Mouse (Mus musculus) cerebellum, postnatal 14 days (tissue): ENCODE data around the gene Fbxl18.
A peak's percentile ranks its signal among the peaks of the same experiment; 100 is the strongest.
"Not testable (repeated sequence)": the region's sequence is repeated elsewhere in the genome, so short reads cannot be mapped to it uniquely, and the experiment has no call there.

Experiments
- DNase-seq, 2 experiments: peaks; one replicate each; pipeline ENCODE4 v3.0.0; 2021; ENCODE audit warnings: mixed read lengths in 2 of 2

Fbxl18 gene

DNA sequence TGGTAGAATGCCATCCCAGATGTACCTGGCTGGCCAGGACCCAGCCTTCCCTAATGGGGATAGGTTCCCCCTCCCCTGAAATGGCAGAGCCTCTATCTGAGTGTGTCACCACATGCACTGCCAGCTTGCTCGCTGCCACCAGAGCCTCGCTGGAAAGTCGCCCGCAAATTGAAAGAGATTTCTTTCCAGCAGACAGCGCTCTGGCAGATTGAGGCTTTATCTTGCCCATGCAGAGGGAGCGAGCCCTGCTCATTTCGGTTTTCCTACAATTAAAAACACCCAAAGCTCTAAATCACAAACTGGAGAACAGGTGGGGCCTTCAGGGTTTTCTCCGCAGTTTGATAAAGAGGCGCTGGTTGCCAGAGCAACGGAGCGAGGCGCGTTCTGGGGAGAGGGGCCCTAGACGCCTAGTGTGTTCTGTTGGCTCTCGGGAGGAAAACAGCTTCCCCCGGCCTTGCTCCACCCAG is 37.4 kb downstream of the Fbxl18 start:
- peak; percentile 88 to 93 for DNase-seq

DNA sequence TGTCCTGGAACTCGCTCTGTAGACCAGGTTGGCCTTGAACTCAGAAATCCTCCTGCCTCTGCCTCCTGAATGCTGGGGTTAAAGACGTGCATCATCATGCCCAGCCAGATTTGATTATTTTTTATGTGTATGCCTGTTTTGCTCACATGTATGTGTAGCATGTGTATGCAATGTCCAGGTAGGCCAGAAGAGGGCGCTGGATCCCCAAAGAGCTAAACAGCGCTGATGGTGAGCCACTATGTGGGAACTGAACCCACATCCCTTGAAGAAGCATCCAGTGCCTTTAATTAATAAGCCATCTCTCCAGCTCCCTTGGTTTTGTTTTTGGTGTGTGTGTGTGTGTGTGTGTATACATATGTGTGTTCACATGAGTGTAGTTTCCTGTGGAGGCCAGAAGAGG is 38.8 kb downstream of the Fbxl18 start:
- DNase-seq = peak in 1 of 2 experiments; percentile 42

DNA sequence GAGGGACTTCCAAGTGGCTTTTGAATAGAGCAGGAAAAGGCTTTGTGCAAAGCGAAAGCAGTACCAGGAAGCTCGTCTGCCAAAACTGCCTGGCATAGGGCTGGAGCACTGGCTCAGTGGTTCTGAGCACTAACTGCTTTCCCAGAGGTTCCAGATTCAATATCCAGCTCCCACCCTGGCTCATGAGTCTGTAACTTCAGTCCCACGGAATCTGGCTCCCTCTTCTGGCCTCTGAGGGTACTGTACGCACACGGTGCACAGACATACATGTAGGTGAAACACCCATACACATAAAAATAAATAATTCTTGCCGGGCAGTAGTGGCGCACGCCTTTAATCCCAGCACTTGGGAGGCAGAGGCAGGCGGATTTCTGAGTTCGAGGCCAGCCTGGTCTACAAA is 40.3 kb downstream of the Fbxl18 start:
- DNase-seq = peak; percentile 71 to 87

DNA sequence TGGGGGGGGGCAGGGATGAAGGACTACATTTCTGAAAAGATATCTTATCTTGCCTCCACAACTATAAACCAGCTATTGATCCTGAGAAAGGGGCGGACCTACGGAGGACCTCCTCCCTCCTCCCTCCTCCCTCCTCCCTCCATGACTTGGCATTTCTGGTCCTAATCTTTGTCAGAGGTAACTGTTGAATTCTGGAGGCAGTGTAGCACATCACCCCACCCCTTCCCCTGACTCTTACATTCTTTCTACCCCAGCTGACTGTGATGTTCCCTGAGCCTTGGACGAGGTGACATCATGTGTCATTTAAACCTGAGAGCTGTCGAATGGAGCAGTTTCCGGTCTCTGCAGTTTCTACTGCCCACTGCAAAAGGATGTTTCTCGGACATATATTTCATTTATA is 41.6 kb downstream of the Fbxl18 start:
- DNase-seq = no peak

DNA sequence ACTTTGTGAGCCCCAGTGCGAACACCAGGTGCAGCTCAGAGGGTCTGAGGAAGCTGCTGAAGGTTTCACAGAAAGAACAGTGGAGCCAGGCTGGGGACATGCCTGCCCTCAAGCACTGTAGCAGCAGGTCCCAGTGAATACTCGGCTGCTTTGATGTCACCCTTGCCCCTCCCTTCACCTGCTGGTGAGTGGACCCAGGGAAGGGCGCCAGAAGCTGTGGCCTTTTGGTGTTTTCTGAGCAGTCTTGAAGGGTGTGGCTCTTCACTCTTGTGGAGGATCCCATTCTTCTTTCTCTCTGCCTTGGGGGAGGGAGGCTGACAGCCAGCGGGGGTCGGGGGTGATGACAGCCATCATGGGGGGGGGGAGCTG is 43.6 kb downstream of the Fbxl18 start:
- DNase-seq = peak in 1 of 2 experiments; percentile 29

DNA sequence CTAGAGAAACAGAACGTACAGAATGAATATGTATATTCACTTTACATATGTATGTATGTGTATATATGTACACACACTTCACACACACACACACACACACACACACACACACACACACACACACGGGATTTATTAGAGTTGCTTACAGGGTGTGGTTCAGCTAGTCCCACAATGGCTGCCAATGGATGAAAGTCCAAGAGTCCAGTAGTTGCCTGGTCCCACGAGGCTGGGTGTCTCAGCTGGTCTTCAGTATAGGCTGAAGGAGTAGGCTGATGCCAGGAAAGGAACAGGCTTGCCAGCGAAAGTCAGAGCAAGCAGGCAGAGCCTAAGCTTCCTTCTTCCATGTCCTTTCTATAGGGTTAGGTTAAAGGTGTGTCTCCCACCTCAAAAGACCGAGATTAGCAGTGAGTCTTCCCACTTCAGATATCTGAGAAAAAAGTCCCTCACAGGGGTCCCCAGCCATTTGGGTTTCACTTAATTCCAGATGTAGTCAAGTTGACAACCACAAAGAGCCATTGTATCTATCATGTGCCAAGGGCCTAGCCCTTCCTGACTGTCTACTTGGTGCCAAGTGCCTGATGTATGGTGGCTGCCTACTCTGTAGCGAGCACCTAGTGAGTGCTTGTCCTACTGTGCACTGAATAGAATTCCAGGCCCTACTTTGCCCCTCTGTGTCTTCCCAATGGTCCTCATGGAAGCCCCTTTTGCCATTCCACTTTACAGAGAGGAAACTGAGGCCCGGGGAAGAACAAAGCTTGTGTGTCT is 44.1 kb downstream of the Fbxl18 start:
- no peak for DNase-seq

DNA sequence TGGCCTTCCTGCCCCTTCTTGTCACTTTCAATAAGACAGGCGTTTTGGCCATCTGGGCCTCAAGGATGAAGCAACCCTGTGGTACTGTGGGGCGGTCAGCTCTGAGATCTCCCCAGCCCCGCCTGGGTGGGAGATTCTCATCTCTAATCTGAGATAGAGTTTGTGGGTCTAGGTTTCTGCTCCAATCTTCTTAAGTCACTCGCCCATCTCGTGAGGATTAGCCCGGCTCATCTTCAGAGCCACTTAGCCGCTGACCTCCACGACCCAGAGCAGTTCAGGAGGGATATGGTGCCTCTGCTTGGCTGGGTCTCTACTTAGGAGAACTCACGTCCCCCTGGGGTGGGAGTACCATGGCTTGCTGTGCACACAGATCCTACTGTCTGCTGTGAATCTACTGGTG is 44.7 kb downstream of the Fbxl18 start:
- DNase-seq = no peak

DNA sequence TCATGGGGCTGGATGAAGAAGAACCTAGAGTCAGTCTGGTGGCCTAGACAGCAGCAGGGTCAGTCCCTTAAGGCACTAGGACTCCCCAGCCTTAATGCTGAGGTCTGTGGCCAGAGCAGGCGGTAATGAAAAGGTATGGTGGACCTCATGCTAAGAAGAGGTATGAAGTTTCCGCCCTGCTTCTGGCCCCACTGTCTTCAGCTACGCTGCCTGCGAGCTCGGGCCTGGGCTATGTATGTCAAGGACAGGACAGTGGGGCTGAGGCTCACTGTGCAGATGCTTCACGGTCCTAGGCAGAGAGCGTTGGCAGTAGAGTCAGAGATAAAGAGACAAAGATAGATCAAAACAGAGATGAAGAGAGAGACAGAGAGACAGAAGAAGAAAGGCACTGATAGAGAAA is 46.3 kb downstream of the Fbxl18 start:
- DNase-seq = no peak

DNA sequence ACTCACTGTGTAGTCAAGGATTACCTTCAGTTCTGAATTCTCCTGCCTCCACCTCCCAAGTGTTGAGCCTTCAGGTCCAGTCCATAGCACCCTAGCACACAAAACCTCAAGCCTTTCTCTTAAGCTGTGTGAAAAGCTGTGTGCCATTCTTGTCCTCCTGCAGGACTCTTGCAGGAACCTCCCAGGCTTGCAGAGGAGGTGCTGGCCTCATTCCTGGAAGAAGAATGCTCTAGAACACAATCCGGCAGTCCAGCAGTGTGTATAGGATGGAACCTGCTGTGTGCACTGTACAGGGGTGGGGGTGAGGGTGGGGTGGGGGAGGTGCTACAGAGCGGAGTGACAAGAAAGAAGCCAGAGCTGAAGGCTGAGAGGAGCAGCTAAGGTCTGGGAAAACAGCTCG is 47.1 kb downstream of the Fbxl18 start:
- DNase-seq = no peak

DNA sequence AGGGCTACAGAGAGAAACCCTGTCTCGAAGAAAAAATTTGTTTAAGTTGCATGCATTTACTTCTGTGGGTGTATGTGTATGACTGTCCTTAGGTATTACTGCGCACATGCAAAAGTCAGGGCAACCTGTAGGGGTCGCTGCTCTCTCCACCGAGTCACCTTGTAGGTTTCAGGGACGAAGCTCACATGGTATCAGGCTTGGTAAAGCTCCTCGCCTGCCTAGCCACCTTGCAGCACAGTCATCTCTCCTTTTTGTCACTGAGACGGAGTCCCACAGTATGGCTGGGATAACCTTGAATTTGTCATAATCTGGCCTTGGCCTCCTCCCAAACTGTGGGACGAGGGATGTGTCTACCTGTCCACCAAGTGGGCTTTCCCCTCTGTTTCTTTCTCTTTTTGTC is 50.8 kb downstream of the Fbxl18 start:
- peak in 1 of 2 experiments; percentile 62 for DNase-seq

DNA sequence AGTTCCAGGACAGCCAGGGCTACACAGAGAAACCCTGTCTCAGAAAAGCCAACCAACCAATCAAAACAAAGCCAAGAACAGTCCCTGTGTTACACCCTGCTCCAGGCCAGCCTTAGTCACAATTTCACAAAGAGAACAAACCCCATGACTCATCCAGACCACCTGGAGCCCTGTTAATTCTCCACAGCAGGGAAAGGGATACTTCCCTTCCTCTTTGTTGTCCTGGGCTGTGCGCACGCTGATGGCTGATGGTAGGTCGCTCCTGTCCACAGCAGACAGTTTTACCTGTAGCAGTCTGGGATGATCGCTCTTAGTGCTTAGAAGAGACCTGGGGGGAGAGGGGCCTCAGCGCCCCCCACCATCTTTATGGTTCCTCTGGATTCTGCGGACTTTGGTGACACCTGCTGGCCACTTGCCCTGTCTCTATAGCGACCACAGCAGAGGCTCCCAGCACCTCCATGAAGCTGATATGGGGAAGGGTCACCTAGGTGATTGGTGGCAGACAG is 53.0 kb downstream of the Fbxl18 start:
- DNase-seq = peak; percentile 53 to 55

DNA sequence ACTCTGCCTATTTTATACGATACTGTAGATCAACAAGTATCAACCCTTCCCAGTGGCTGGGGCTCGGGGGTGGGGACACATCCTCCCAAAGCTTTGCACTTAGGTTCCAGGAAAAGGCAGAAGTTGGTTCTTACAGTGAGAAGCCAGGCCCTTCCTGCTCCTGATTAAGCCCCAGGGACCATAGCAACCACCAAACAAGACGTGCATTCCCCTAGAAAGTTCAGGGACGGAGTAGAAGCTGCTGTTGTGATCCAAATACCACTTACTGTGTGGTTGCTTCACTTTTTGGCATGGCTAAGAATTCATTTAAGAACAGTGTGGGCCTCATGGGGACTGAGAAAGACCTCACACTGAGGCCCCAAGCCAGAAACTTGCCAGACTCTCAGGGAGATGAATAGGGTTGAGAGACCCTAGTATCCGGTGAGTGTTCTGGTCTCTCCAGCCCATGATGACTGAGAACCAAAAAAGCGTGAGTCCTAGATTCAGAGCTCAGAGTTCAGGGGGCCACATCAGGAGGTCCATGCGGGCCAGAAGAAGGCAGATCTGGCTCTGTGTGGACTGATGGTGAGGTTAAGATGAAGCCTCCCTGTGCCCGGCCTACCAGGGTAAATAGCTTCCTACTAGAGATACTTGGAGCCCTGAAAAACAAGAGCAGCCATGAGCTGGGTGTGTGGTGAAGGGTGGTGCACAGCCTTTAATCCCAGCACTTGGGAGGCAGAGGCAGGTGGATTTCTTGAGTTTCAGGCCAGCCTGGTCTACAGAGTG is 53.7 kb downstream of the Fbxl18 start:
- no peak for DNase-seq

DNA sequence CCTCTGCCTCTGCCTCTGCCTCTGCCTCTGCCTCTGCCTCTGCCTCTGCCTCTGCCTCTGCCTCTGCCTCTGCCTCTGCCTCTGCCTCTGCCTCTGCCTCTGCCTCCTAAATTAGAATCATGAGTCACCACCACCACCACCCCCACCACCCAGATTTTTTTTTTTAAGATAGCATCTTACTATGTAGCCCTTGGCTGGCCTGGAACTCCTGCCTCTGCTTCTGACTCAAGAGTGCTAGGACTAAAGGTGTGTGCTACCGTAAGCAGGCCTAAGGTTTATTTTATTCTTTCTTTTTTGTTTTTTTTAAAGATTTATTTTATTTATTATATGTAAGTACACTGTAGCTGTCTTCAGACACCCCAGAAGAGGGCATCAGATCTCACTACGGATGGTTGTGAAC is 57.8 kb downstream of the Fbxl18 start:
- DNase-seq = not testable (repeated sequence)

DNA sequence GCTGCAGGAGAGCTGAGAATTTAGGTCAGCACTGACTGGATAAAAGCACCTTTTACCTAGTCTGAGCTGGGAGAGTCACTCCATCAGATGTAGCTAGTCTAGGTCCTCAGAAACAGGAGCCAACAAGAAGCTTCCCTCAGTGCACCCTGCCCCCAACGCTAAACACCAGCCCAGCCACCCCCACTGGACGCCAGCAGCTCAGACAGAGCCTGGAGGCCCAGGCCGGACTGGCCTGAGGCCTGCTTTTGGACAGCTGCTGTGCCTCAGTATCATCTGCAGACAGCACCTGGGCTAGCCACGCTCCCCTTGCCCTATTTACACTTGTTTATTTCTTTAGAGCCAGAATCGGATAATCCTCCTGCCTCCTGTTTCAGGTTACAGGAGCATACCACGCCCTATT is 58.3 kb downstream of the Fbxl18 start:
- DNase-seq = no peak

DNA sequence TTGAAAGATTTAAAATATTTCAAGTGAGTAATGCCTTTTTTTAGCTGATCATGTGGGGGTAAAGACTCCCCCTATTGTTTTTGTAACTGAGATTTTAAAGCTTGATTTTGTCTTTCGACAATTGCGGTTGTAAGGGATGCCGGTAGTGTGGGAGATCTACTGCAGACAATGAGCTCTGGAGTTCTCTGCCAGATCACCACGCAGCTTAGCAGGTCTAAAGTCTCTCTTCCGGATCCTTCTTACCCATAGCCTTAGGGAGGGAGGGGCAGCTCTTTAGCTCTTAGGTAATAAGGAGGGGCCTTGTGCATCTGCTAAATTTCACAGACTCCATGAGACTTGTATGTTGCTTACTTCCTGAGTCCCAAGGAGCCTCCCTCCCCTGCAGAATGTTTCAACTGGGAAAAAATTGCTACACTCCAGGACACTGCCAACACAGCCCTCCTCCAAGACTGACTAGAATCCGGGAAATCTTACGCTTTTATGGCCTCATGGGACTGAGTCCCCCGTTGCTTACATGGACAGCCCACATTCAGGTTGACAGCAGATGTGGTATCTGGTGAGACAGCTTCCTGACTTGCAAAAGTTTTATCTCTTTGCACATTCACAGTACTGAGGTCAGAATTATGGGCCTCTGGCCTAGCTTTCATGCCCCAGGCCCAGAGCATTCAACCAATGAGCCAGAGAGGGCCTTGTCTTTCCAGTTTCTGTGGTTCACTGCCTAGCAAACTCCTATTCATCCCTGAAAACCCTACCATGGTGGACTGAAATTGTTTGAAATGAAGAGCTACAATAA is 61.4 kb downstream of the Fbxl18 start:
- no peak for DNase-seq

DNA sequence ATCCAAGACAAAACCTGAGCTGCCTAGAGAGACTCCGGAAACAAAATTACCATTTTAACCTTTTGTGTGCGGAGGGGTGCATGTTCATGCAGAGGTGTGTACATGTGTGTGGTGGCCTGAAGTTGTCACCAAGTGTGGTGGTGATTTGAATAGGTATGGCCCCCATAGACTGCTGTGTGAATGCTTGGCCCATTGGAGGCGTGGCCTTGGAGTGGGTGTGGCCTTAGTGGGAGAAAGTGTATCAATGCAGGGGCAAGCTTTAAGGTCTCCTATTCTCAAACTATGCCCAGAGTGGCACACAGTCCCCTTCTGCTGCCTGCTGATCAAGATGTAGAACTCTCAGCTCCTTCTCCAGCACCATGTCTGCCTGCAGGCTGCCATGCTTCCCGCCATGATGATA is 69.1 kb downstream of the Fbxl18 start:
- DNase-seq = no peak

DNA sequence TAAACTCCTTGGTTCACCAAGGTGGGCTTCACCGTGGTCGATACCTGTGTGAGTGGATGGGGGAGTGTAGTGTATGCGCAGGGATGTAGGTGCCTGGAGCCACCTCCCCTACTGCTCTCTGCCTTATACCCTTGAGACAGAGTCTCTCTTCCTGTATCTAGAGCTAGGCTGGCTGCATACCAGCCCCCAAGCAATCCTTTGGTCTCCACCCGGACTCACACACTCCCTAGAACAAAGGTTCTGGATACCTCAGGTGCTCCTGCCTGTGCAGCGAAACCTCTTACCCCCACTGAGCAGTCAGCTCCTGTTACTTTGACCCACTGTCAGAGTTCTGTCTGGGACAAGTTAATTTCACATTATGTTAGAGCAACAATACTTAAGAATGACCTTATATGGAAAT is 69.6 kb downstream of the Fbxl18 start:
- DNase-seq = no peak

DNA sequence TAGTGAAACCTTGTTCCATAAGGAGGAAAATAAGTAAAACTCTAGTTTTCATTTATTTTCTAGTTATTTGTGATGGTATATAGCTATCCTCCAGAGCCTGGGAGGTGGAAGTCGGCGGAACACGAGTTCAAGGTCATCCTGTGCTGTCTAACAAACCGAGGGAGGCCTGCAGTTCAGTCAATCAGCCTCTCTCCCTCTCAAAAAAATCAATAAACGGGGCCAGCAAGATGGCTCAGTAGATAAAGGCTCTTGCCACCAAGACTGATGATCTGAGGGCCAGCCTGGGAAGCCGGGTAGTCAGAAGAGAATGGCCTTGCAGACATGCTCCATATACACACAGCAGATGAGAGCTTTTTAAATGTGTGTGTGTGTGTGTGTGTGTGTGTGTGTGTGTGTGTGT is 71.1 kb downstream of the Fbxl18 start:
- DNase-seq = no peak

DNA sequence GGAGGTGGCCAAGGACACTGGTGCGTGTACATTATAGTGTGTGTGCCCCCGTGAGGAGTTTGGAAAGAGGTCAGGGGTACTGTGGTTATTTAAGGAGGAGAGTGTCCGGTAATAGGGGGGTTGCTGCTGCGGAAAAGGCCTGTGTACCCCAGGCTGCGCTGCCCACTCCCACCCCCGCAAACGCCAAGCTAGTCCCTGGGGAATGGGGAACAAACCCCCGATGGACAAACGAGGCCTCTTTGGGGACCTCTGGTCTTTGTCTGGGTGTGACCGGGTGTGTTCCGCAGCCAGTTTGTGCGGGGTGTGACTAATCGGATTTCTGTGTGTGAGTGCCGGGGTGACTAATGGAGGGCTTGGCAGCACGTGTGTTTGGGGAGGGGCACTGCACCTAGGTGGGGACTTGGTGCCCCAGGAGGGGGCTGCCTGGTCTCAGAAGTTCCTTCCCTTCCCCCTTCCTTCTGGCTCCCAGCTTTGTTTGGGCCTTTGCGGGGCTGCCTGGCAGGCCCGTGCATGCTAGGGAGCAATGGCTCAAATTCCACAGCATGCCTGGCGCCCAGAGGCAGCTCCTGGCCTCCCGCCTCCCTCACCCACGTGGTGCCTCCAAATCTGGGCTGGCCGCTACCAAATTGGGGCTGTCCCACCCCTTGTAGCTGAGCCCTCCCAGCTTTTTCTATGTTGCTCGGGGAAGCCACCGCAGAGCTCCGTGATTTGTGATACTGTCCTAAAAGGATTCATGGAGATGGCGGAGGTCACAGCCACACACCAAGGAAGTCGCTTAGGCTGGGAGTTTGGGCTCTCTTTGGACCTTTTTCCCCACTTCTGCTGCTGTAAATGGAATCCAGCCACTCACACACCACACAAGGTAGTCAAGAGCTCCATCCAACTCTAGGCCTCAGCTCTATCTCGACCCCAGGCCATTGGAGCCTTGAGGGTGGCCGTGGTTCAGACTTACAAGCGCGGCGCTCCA is 71.8 kb downstream of the Fbxl18 start:
- DNase-seq = peak; percentile 70 to 75

DNA sequence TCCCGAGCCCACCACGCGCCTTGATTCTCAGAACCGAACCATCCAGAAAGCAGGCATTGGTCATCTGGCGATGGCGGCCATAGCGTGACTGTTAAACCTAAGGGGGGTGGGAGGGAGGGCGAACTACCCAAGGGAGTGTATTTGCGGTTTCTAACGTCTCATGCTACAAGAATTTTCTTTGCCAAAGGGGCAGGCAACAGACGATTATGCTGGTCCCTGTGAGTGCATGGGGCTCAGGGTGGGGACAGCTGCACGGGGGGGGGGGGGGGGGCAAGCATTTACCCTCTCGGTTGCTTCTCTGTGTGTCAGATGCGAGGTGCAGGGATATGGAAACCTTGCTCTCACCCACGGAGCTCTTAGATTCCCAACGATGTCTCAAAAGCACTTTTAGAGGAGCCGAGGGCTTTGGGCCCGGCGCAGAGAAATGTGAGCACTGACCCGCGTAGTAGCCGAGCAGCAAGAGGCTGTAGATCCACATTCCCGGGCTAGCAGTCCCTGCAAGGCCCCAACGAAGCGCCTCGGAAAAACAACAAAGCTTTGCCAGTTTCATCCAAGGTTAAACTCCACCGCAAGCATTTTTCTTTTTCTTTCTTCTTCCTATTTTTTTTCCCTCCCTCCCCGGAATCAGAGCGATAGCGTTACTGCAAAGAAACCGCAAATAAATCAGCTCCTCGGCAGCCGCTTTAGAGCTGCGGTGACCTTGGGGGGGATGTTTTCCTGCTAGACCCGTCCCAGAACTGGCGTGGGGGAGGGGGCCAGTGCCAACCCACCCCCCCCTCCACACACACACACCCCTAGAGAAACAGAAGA is 72.7 kb downstream of the Fbxl18 start:
- DNase-seq = peak; percentile 57 to 63

DNA sequence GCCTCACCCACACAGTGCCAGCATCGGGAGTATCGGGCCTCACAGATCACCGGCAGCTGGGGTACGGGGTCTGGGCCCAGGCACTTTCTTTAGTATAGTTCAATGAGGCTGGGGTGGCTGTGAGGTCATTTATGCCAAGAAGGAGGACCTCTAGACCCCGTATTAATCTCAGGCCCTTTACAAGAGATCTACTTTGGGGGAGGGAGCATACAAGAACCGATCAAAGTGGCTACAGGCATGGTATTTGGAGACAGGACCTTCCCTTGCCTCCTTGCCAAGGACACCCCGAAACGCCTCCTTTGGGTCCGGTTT is 73.3 kb downstream of the Fbxl18 start:
- DNase-seq = no peak
